Mouse (Mus musculus) hindbrain, embryonic 10.5 days (tissue): ENCODE measurements around the gene Snrk. TPM values are rescaled to one million over a fixed set of nuclear protein-coding genes. Genes with fewer than 3 reads are reported as not detected.
"Not testable (repeated sequence)": the region's sequence is repeated elsewhere in the genome, so short reads cannot be mapped to it uniquely, and the experiment has no call there.

ENCODE experiments used
- DNase-seq: peaks from one replicate; pipeline ENCODE4 v3.0.0-alpha.2; 2017; ENCODE audit warnings: low spot score
- H3K27ac ChIP-seq: fragments of 300-500 bp; sonication (generic); 2 replicates; pipeline ENCODE4 v1.5.1; 2016; ENCODE audit warnings: mild to moderate bottlenecking, moderate library complexity
- H3K27me3 ChIP-seq: fragments of 300-500 bp; sonication (generic); 2 replicates; pipeline ENCODE4 v1.6.1; 2016; ENCODE audit warnings: mild to moderate bottlenecking; ENCODE audit not compliant: poor library complexity, insufficient read depth, severe bottlenecking
- H3K36me3 ChIP-seq: fragments of 300-500 bp; sonication (generic); 2 replicates; pipeline ENCODE4 v1.6.1; 2016; ENCODE audit warnings: mild to moderate bottlenecking, moderate library complexity
- H3K4me1 ChIP-seq: fragments of 300-500 bp; sonication (generic); replicated peaks from 2 replicates; pipeline ENCODE4 v1.6.1; 2016; ENCODE audit warnings: mild to moderate bottlenecking
- H3K4me3 ChIP-seq: fragments of 300-500 bp; sonication (generic); 2 replicates; pipeline ENCODE4 v1.5.1; 2016; ENCODE audit warnings: mild to moderate bottlenecking, moderate library complexity
- H3K9me3 ChIP-seq: fragments of 300-500 bp; sonication (generic); 2 replicates; pipeline ENCODE4 v1.6.1; 2016; ENCODE audit warnings: mild to moderate bottlenecking, moderate library complexity
- WGBS: fragments of 180-500 bp; shearing (Covaris S2); methylation state at CpG from one replicate; pipeline ENCODE4 v1.1.7; 2016; 5-methylcytosine and 5-hydroxymethylcytosine counted together
- polyA plus RNA-seq: library from polyadenylated mRNA; unstranded; fragments of >200 nt; fragmentation: Nextera tagmentation; extraction: Ambion mirVana; gene quantifications from 2 replicates; pipeline ENCODE4 v1.2.1, GENCODE M21; 2016

Gene Snrk
- polyA plus RNA-seq, 1 experiment from 2014 or later, result 32.3 TPM

DNA sequence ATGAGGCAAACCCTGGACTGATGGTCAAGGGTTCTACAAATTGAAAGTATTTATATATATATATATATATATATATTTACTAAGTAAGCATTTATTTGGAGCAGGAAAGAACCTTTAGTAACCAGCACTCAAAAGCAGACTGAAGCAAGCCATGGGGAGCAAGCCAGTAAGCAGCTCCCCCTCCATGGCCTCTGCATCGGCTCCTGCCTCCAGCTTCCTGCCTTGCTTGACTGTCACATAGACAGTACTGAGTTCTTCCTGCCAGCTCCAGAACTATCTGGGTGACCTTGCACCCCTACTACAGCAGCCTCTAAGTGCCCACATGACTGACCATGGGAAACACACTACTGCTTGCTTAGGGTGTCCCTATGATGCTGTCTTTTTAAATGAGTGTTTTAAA is 35.4 kb downstream of the Snrk start:
- no peak for DNase-seq
- Histone ChIP-seq H3K36me3 (peaks cover 31% of the 10 kb centered on the region), H3K27me3 (no peaks in the 10 kb centered on the region), H3K9me3 (no peaks in the 10 kb centered on the region; the same call in 1 of the 2 replicates), H3K27ac (no peak overlapping the region), H3K4me1 (no peaks in the 10 kb centered on the region), H3K4me3 (no peak overlapping the region)
- WGBS, result 96% methylated on average over 1 of the region's 1 CpGs

DNA sequence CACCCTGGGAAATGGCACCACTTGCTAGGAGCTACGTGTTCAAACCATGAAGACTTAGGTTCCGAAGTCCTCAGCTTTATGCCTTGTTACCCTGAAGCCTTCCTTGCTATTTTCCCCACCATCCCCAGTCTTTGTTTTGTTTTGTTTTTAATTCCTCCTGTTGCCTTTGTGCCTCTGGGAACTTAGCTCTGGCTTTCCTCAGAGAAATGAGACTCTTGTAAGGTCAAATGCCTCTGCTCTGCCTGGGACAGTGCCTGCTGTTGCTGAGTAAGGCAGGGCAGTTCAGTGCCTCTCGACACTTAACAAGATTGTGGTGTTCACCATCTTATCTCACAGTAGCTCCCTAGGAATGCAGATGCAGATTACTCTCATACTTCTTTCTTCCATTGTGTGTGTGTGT is 36.4 kb downstream of the Snrk start:
- no peaks in the 10 kb centered on the region for H3K4me1 ChIP-seq
- H3K27ac ChIP-seq, result no peak overlapping the region
- H3K9me3 ChIP-seq, result no peaks in the 10 kb centered on the region; the same call in 1 of the 2 replicates
- H3K36me3 ChIP-seq, result peaks cover 40% of the 10 kb centered on the region
- no peaks in the 10 kb centered on the region for H3K27me3 ChIP-seq
- WGBS, result 90% methylated on average over 3 of the region's 3 CpGs
- H3K4me3 ChIP-seq, result no peak overlapping the region
- no peak for DNase-seq

DNA sequence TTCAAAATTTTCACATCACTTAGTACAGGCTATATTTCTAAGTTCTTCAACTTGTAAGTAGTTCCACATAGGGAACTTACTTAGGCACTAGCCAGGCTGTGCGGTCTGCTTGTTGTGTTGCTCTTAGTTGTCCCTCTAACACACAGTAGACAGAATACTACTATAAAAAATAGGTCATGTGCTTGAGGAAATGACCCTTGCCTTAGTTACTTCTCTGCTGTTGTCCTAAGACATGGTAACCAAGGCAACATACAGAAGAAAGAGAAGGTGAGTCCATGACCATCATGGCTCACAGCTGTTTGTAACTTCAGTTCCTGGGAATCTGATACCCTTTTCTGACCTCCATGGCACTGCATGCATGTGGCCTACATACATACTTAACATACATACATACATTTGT is 38.1 kb downstream of the Snrk start:
- H3K36me3 ChIP-seq, result peaks cover 51% of the 10 kb centered on the region
- H3K4me1 ChIP-seq, result no peaks in the 10 kb centered on the region
- no peak overlapping the region for H3K4me3 ChIP-seq
- no peaks in the 10 kb centered on the region; the same call in 1 of the 2 replicates for H3K9me3 ChIP-seq
- no peak overlapping the region for H3K27ac ChIP-seq
- whole genome bisulfite sequencing, result 100% methylated on average over 1 of the region's 1 CpGs
- DNase-seq, result no peak
- no peaks in the 10 kb centered on the region for H3K27me3 ChIP-seq

DNA sequence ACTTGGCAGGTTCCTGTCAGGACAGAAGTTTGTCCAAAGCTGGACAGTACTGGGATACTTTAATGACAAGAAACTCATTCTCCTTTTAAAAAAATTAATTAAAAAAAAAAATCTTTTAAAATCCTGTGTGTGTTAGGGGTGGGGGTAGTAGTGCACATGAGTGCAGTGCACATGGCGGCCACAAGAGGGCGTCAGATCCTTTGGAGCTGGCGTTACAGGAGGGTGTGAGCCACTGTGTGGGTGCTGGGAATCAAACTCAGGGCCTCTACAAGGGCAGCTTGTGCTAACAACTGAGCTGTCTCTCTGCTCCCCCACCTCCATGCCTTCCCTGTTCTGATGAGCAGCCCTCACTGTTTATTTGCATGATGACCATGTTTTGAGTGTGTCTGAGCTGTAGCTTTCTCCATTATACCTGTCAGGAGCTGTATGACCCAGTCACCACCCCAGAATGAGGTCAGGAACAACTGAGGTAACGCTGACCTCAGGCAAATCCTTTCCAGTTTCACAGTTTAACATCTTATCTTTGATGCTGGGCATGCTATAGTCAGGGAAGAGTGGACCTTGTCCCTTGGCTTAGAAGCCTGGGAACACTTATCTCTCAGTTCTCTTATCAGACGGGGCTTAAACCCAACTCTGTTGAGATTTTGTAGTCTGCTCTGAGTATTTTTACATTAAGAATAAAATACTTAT is 39.5 kb downstream of the Snrk start:
- Histone ChIP-seq H3K27ac (no peak overlapping the region), H3K4me3 (no peak overlapping the region), H3K36me3 (peaks cover 62% of the 10 kb centered on the region), H3K9me3 (no peaks in the 10 kb centered on the region; the same call in 1 of the 2 replicates), H3K4me1 (no peaks in the 10 kb centered on the region), H3K27me3 (no peaks in the 10 kb centered on the region)
- 89% methylated on average over 5 of the region's 5 CpGs for WGBS
- DNase-seq, result no peak

GRCm38 (mm10) chr9:122157079-122157441 is 40.0 kb downstream of the Snrk start:
- H3K4me1 ChIP-seq, result no peaks in the 10 kb centered on the region
- H3K4me3 ChIP-seq, result no peak overlapping the region
- no peak overlapping the region for H3K27ac ChIP-seq
- no peak for DNase-seq
- H3K27me3 ChIP-seq, result no peaks in the 10 kb centered on the region
- WGBS, result 96% methylated on average over 14 of the region's 14 CpGs
- H3K36me3 ChIP-seq, result peaks cover 62% of the 10 kb centered on the region
- no peaks in the 10 kb centered on the region; the same call in 1 of the 2 replicates for H3K9me3 ChIP-seq

- H3K36me3 ChIP-seq, result peaks cover 74% of the 10 kb centered on the region
- DNase-seq, result no peak
- no peaks in the 10 kb centered on the region for H3K9me3 ChIP-seq
- no peaks in the 10 kb centered on the region for H3K4me1 ChIP-seq
- H3K4me3 ChIP-seq, result no peak overlapping the region
- H3K27me3 ChIP-seq, result no peaks in the 10 kb centered on the region
- H3K27ac ChIP-seq, result no peak overlapping the region
- 95% methylated on average over 4 of the region's 4 CpGs for WGBS
Measured at GRCm38 (mm10) chr9:122164535-122164934, 47.5 kb downstream of the Snrk start.

DNA sequence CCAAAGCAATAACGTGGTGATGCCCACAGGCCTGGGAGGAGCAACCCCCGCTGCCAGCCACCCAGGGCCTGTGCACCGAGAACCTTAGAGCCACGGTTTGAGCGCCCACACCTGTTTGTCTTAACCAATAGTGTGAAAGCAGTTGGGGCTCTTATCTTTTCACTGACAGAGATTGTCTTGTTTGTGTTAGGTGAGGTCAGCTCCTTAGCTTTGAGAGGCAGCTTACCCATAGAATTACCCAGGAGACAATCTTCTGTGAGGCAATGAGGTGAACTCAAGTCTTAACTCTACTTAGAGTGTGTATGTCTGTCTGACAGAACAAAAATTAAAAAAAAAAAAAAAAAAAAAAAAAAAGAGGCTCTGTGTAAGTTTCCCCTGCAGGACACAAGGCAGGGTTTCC is 50.7 kb downstream of the Snrk start:
- not testable (repeated sequence) for H3K27ac ChIP-seq, H3K4me1 ChIP-seq, H3K9me3 ChIP-seq, H3K4me3 ChIP-seq, DNase-seq, H3K27me3 ChIP-seq
- 91% methylated on average over 5 of the region's 5 CpGs for WGBS
- peaks cover 73% of the 10 kb centered on the region for H3K36me3 ChIP-seq

- H3K36me3 ChIP-seq, result peaks cover 65% of the 10 kb centered on the region
- WGBS, result 93% methylated on average over 6 of the region's 6 CpGs
- no peaks in the 10 kb centered on the region for H3K27me3 ChIP-seq
- DNase-seq, result no peak
- H3K27ac ChIP-seq, result no peak overlapping the region
- H3K4me1 ChIP-seq, result peaks cover 4% of the 10 kb centered on the region; the same call in 1 of the 2 replicates
- no peaks in the 10 kb centered on the region for H3K9me3 ChIP-seq
- H3K4me3 ChIP-seq, result no peak overlapping the region
Measured at GRCm38 (mm10) chr9:122169901-122170300, 52.8 kb downstream of the Snrk start.

GRCm38 (mm10) chr9:122172612-122173186 is 55.6 kb downstream of the Snrk start:
- DNase-seq, result no peak
- Histone ChIP-seq H3K27ac (no peak overlapping the region), H3K4me1 (peaks cover 4% of the 10 kb centered on the region; the same call in 1 of the 2 replicates), H3K9me3 (no peaks in the 10 kb centered on the region), H3K36me3 (peaks cover 49% of the 10 kb centered on the region), H3K27me3 (no peaks in the 10 kb centered on the region), H3K4me3 (no peak overlapping the region)
- 87% methylated on average over 11 of the region's 11 CpGs for WGBS

GRCm38 (mm10) chr9:122173405-122174233 is 56.6 kb downstream of the Snrk start:
- peaks cover 43% of the 10 kb centered on the region for H3K36me3 ChIP-seq
- H3K27me3 ChIP-seq, result no peaks in the 10 kb centered on the region
- H3K4me3 ChIP-seq, result no peak overlapping the region
- DNase-seq, result no peak
- H3K4me1 ChIP-seq, result peaks cover 13% of the 10 kb centered on the region
- H3K27ac ChIP-seq, result no peak overlapping the region
- H3K9me3 ChIP-seq, result no peaks in the 10 kb centered on the region
- 86% methylated on average over 9 of the region's 9 CpGs for WGBS

DNA sequence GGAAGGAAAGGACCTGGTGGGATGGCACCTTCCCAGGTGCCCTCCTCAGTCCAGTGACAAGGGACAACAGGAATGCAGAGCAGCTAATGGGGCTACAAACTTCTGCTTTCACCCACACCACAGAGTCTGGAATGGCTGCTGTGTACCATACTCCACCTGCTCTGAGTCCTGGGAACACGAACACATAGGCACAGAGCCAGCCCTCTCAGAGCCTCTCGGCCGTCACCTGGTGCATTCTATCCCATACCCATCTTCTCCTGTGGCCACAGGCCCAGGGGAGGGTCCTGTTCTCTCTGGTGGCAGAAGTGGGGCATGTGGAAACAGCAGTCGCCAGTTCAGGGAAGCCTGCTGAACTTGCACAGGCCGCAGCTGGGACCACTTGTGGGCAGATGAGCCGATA is 57.7 kb downstream of the Snrk start:
- no peaks in the 10 kb centered on the region for H3K27me3 ChIP-seq
- no peak overlapping the region for H3K4me3 ChIP-seq
- WGBS, result 90% methylated on average over 6 of the region's 6 CpGs
- H3K9me3 ChIP-seq, result no peaks in the 10 kb centered on the region
- H3K27ac ChIP-seq, result no peak overlapping the region
- peaks cover 39% of the 10 kb centered on the region for H3K36me3 ChIP-seq
- H3K4me1 ChIP-seq, result peaks cover 21% of the 10 kb centered on the region
- no peak for DNase-seq

DNA sequence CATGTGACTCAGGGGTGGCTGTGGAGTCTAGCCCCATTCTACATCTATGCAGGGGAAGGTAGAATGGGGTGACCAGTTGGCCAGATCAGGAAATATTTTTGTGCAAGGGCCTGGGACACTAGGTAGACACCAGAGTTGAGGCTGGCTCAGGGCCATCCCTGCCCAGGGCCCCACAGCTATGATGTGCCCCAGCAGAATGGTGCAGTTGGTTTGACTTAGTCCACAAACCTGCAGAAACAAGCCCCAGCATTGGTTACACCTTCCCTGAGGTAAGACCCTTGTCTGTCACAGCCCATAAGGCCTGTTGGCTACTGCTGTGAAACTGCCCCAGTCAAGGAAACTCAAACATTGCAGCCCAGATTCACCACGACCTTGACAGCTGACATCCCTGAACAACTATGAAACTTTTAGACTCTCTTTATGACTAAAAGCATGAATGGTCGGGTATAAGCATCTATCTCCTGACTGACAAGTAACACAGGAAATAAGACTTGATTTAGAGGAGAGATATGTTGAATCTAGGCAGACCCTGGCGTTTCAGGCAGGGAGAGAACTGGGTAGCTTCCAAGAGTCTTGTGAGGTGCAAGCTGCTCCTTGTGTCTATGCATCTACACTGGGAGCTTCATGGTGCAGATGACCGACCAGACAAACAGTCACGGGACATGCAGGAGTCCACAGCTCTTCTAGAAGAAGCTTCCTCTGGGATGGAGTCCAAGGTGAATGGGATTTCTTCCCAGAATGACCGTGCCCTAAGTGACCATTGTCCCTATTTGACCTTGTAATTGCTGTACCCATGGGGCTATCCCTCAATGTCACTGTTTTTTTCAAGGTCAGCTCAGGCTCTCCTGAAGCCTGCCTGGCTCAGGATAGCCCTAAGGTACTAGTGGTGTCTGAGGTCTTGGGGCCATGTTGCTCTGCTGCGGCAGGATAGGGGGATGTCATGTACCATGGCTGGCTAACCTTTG is 60.5 kb downstream of the Snrk start:
- WGBS, result 84% methylated on average over 7 of the region's 7 CpGs
- H3K4me1 ChIP-seq, result peaks cover 18% of the 10 kb centered on the region
- H3K36me3 ChIP-seq, result peaks cover 24% of the 10 kb centered on the region
- no peak for DNase-seq
- H3K4me3 ChIP-seq, result no peak overlapping the region
- no peaks in the 10 kb centered on the region for H3K27me3 ChIP-seq
- H3K27ac ChIP-seq, result no peak overlapping the region
- H3K9me3 ChIP-seq, result no peaks in the 10 kb centered on the region
